Mouse (Mus musculus) colon, adult 2 months (tissue): ENCODE results near the gene Commd9. TPM values are rescaled to one million over a fixed set of nuclear protein-coding genes. Genes with fewer than 3 reads are reported as not detected.

Source experiments
- polyA plus RNA-seq: library from polyadenylated mRNA; depleted of rRNA; stranded (reverse); fragments of >200 nt; gene quantifications from 2 replicates; pipeline ENCODE4 v1.2.3, GENCODE M21; 2012; rRNA removed

Gene Commd9
- 36.4 and 55.8 TPM in 2 replicates for polyA plus RNA-seq

DNA sequence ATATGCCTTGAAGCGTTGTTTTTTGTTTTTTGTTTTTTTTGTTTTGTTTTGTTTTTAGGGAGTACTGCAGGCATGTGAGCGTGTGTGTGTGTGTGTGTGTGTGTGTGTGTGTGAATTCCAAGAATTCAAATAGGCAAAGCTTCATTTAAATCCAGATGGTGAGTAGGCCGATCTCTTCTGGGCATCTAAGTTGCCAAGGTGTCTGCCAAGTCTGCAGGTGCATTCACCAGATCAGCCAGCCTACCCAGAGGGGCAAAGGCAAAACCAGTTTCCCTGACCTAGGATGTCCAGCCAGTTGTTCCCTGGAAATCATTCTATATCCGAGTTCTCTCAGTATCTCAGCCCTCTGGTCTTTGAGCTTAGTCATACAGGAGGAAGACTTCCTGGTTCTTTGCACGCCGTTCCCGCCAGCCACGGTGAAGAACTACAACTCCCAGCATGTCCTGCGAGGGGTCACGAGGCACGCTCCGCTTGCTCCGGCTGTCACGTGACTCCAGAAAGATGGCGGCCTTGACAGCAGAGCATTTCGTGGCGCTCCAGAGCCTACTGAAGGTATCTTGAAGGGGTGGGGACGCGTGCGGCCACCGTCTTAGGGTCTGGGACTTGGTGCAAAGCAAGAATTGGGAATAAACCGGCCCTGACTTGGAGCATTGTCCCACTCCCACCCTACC lies at the start of gene Commd9:
Gene Commd9, plus strand, starts transcription at position 480 of the 671 bp plus-strand sequence.

DNA sequence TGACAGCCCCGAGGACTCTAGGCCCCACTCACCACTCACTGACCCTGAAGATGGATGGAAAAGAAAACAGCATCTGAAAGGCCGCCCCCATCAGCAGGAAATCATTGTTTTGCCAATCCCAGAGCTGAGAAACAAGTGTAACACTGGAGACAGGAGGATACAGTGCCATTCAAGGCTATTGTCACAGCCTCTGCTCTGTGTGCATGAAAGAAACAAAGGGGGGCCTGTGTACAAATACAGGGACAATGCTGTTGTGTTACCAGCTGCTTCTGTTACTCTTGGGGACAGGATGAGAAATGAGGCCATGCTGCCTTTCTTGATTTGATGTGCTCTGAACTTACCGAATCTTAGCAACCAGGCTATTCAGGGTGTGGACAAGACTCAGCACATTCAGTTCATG lies 3.0 kb upstream of the Commd9 start, which contains the start of gene Prr5l:
Gene Prr5l, minus strand, starts transcription at position 30 of the 400 bp plus-strand sequence.

Other genes with a start within 250 kb of the Commd9 start
- not detected in 2 replicates for gene Rag1, start 236.7 kb upstream of the Commd9 start, polyA plus RNA-seq
- 0.81 and 1.1 TPM in 2 replicates for gene B230118H07Rik, start 236.7 kb upstream of the Commd9 start, polyA plus RNA-seq
- 6.5 and 7.7 TPM in 2 replicates for gene Traf6, start 207.8 kb upstream of the Commd9 start, polyA plus RNA-seq
- gene Prr5l, start 3.2 kb upstream of the Commd9 start, polyA plus RNA-seq, result 2.3 and 3.3 TPM in 2 replicates